Mouse (Mus musculus) G1E (cell line): ENCODE measurements around the gene Zdhhc4.

Experiments
- CTCF ChIP-seq: IDR thresholded peaks from 2 replicates; pipeline ENCODE4 v1.5.1; 2012; ENCODE audit warnings: low read depth, low read length, inconsistent platforms, mixed read lengths
- GATA1 ChIP-seq: IDR thresholded peaks from 2 replicates; pipeline ENCODE4 v1.6.1; 2012; ENCODE audit warnings: borderline replicate concordance, low read length, inconsistent platforms, mixed read lengths
- GATA2 ChIP-seq: IDR thresholded peaks from 2 replicates; pipeline ENCODE4 v1.6.1; 2012; ENCODE audit warnings: low read depth, low read length, inconsistent platforms, borderline replicate concordance
- POLR2AphosphoS5 ChIP-seq: IDR thresholded peaks from 2 replicates; pipeline ENCODE4 v1.6.1; 2012; ENCODE audit warnings: low read depth, low read length, inconsistent platforms; ENCODE audit not compliant: insufficient replicate concordance
- TAL1 ChIP-seq: conservative IDR thresholded peaks from 2 replicates; pipeline ENCODE4 v1.6.1; 2012; ENCODE audit warnings: low read depth, low read length, inconsistent platforms, mixed read lengths

- TF ChIP-seq CTCF (no peak), GATA1 (no peak), GATA2 (no peak), TAL1 (no peak), POLR2AphosphoS5 (no peak)
These were observed 12.3 kb downstream of the Zdhhc4 start for GRCm38 (mm10) chr5:143316605-143317287.
